Mouse (Mus musculus) CD4-positive naive resting alpha-beta T cell, adult 76 days (primary cell): Measurements from ENCODE around the gene Sirpb1a. TPM values are rescaled to one million over a fixed set of nuclear protein-coding genes. Genes with fewer than 3 reads are reported as not detected.

ENCODE experiments used
- total RNA-seq: library from RNA; stranded (reverse); gene quantifications from one replicate; pipeline ENCODE4 v1.2.4, GENCODE M21; 2023

Sirpb1a gene
- 1.8 TPM for total RNA-seq

GRCm38 (mm10) chr3:15426447-15426846, at the start of gene Sirpb1a:
Sirpb1a (minus strand) TSS chr3:15426520.

DNA sequence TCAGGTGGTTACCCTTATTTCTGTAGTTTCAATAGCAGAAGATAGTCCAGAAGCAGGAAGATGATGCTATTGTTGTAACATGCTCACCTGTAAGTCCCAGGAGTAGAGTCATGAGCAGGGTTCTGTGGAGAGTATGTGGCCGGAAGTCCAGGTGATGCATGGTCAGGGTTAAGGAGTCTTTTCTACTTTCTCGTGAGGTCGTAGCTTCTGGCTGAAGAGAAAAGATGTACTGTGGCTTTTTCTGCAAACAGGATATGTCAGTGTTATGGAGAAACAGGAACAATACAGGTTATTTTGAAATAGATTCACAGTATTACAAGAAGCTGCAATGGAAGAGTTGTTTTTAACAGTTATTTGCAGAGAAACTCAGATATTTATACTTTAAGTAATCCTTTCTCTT, 94.3 kb downstream of the Sirpb1a start, which contains the start of gene Gm9733:
Gene Gm9733, minus strand, starts transcription at position 240 of the 400 bp plus-strand sequence.

Other genes with a start within 250 kb of the Sirpb1a start
- gene Gm9733, start 94.2 kb downstream of the Sirpb1a start, total RNA-seq = not detected
- 0.44 TPM for gene Sirpb1b, start 148.5 kb upstream of the Sirpb1a start, total RNA-seq